Mouse (Mus musculus) NIH3T3 (cell line): ENCODE data around the gene Dhx16.

Experiments
- DNase-seq: peaks from one replicate; pipeline ENCODE4 v3.0.0-alpha.2; 2012; ENCODE audit warnings: low read depth

The Dhx16 gene

GRCm38 (mm10) chr17:35879245-35880057 is at the start of gene Dhx16:
Dhx16 (plus strand) TSS chr17:35879819.
- peak; percentile 99 for DNase-seq

- DNase-seq = peak; percentile 37
These were observed 47.0 kb upstream of the Dhx16 start for GRCm38 (mm10) chr17:35832400-35833238.

GRCm38 (mm10) chr17:35833239-35833751 is 46.3 kb upstream of the Dhx16 start:
- DNase-seq = peak; percentile 80

GRCm38 (mm10) chr17:35833894-35834293 is 45.7 kb upstream of the Dhx16 start:
- peak; percentile 26 for DNase-seq

GRCm38 (mm10) chr17:35834696-35835422 is 44.8 kb upstream of the Dhx16 start:
- peak; percentile 34 for DNase-seq

- DNase-seq = peak; percentile 50
These were observed 44.0 kb upstream of the Dhx16 start for GRCm38 (mm10) chr17:35835424-35836140.

GRCm38 (mm10) chr17:35836178-35836965 is 43.2 kb upstream of the Dhx16 start:
- peak; percentile 96 for DNase-seq

- peak; percentile 95 for DNase-seq
These were observed 42.6 kb upstream of the Dhx16 start for GRCm38 (mm10) chr17:35836991-35837422.

GRCm38 (mm10) chr17:35837487-35837886 is 42.1 kb upstream of the Dhx16 start:
- peak; percentile 70 for DNase-seq

- peak; percentile 99 for DNase-seq
These were observed 41.5 kb upstream of the Dhx16 start, which contains the start of gene Tubb5 for GRCm38 (mm10) chr17:35838122-35838544. Tubb5 (minus strand) TSS chr17:35838306.

- DNase-seq = no peak
These were observed 41.0 kb upstream of the Dhx16 start for GRCm38 (mm10) chr17:35838570-35838969.

GRCm38 (mm10) chr17:35839002-35839401 is 40.6 kb upstream of the Dhx16 start:
- DNase-seq = peak; percentile 67

GRCm38 (mm10) chr17:35840561-35840960 is 39.1 kb upstream of the Dhx16 start:
- no peak for DNase-seq

GRCm38 (mm10) chr17:35841076-35841950 is 38.3 kb upstream of the Dhx16 start, which contains the start of gene Mdc1:
Mdc1 (plus strand) TSS chr17:35841515.
- peak; percentile 100 for DNase-seq

- peak; percentile 16 for DNase-seq
These were observed 37.6 kb upstream of the Dhx16 start for GRCm38 (mm10) chr17:35842006-35842405.

- peak; percentile 42 for DNase-seq
These were observed 36.1 kb upstream of the Dhx16 start for GRCm38 (mm10) chr17:35843514-35843913.

- peak; percentile 43 for DNase-seq
These were observed 31.5 kb upstream of the Dhx16 start for GRCm38 (mm10) chr17:35848112-35848511.

GRCm38 (mm10) chr17:35850974-35851373 is 28.6 kb upstream of the Dhx16 start:
- DNase-seq = no peak

GRCm38 (mm10) chr17:35859371-35859770 is 20.2 kb upstream of the Dhx16 start:
- no peak for DNase-seq
